Mouse (Mus musculus) T-cell, adult 66 days (primary cell): ENCODE measurements around the gene Supt20. TPM values are rescaled to one million over a fixed set of nuclear protein-coding genes. Genes with fewer than 3 reads are reported as not detected.

Experiments used
- total RNA-seq, 2 experiments: library from RNA; stranded (reverse); gene quantifications; 3 replicates in 1 of 2; 4 replicates in 1 of 2; pipeline ENCODE4 v1.2.4; 2023

Supt20 gene
- total RNA-seq, result 100 to 1,000 TPM; 148 to 155 TPM

DNA sequence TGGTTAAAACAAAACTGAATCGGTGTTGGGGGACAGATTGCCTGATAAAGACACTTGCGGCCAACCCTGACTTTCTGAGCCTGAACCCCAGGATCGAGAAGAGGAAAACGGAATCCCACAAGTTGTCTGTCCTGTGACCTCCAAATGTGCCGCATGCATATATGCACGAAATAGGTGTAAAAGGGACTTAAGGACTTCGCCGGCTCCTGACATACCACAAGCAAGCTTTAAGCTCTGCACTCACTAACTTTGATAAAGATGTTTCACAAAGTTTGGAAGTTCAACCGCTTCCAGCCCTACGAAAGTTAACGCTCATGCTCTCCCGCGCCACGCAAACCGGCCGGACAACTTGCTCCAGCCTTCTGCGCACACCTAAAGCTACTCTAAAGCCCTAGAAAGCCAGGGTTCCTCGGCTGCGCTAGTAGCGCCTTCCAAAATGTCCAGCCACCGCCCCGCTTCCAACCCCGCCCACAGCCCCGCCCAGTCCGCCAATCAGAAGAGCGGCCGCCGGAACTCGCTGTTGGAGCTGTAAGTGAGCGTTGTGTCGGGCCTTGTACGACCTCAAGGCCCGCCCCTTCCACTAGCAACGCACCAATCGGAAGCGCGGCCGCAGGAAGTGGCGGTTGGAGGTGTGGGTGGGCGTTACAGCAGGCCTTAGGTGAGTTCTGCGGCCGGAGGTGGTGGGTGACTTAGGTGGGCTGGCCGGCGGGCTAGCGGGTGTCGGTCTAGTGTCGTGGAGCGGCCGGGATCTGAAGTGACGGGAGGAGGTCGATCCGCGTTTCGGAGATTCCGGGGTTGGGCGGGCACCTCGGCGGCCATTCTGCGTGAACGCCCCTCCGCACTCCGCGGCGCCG is at the start of gene Supt20:
Gene Supt20 (plus strand): TSS at position 606 of the 854 bp plus-strand sequence.

DNA sequence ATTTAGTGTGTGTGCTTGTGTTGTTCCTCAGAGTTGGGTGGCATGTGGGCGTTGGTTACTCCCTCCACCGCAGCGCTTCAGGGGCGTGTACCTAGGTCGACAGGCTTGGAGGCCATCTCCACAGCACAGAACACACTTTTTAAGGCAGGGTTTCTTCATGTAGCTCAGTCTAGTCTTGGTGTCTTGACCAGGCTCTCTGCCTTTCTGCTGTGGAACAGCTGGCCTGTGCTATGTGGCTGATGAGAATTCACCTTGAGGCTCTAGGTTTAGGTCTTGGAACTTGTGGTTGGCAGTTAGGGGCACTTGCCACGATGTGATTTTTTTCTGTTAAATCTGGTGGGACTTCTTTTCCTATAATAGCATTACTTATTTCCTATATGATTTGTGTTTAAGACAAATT is 21.6 kb downstream of the Supt20 start, which contains the start of gene Gm21958:
Gene Gm21958 (minus strand): TSS at position 101 of the 400 bp plus-strand sequence.

DNA sequence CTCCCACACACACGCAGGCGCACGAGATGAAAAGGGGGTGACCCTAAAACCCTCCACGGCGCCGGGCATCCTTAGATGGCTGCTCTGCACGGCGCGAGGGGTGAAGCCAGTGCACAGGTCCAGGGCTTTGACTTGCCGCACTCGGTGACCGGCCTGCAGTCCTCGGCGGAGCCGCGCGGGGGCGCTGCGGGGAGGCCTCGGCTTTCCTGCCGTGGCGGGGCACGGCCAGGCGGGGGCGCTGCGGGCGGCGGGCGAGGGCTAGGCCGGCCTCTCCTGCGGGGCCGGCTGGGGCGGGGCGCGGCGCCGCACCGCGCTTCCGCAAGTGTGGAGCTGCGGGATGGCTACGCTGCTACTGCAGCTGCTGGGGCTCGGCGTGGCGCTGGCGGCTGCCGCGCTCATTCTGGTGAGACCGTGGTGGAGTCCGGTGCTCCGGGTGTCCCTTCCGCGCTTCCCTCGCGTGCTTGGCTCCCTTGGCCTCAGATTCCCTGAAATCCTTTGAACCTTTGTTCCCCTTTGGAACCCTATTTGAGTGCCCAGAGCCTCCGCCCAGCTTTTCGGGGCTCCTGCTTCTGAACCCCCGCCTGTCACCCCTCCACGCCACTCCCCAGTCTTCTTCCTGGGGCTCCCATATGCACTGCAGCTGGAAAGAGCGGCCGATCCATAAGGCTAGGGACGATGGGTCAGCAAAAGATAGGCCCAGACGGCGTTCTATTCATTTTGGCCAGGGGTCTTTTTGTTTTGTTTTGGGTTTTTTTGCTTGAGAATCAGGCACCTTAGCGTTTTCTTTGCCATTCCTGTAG is 42.8 kb downstream of the Supt20 start, which contains the start of the genes Exosc8 and Alg5:
Gene Exosc8 (minus strand): TSS at position 147 of the 800 bp plus-strand sequence.
Gene Alg5 (plus strand): TSS at position 293 of the 800 bp plus-strand sequence.

DNA sequence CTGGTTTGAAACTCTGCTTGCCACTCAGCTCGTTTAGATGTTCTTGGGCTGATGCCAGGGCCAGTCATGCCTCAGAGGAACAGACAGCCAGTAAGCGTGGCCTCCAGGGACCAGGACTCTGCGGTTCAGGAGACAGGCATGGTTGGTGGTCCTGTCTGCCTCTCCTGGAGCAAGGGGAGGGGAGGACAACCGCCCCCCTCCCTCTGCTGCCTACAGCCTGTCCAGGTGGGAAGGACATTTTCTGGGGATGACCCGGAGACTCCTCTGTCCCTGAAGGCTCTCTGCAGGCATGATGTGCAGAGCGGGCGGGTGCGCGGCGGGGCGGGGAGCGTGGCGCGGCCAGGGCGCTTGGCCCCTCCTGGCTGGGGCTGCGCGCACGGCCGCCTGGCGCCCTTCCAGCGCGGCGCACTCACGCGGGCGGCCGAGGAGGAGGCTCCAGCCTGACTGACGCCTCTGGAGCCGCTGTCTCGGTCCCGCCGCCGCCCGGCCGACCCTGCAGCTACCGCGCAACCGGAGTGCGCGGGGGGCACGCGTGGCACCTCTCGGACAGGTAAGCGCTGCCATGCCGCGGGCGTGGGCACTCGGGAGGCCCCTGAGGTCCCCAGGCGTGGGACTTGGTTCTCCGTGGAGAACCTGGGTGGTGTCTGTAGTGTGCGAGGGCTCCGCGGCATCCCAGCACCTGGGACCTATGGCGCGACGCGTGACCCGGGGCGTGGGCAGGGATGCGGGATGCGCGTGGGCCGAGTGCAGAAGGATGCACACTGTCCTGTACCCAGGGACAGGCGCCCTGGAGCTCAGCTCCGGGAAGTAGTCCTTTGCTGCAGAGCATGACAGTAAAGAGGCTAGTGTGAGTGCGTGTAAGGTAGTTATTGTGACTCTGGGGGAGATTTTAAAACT is 62.8 kb downstream of the Supt20 start, which contains the start of gene Smad9:
Gene Smad9 (plus strand): TSS at position 438 of the 897 bp plus-strand sequence.

Other genes with a start within 250 kb of the Supt20 start
- not detected for gene Gm21958, start 21.5 kb downstream of the Supt20 start, total RNA-seq
- 100 to 1,000 TPM; 118 to 130 TPM for gene Exosc8, start 42.6 kb downstream of the Supt20 start, total RNA-seq
- gene Alg5, start 42.7 kb downstream of the Supt20 start, total RNA-seq, result 10 to 100 TPM; 29.4 to 30.9 TPM
- not detected for gene Smad9, start 62.8 kb downstream of the Supt20 start, total RNA-seq
- 10 to 100 TPM; 32.3 to 36.7 TPM for gene Rfxap, start 115.0 kb downstream of the Supt20 start, total RNA-seq
- not detected for gene Sertm1, start 223.1 kb downstream of the Supt20 start, total RNA-seq